Mouse (Mus musculus) layer of hippocampus, postnatal 10 days (tissue): Measurements from ENCODE around the gene Clcn1. TPM values are rescaled to one million over a fixed set of nuclear protein-coding genes. Genes with fewer than 3 reads are reported as not detected.

Source experiments
- DNase-seq, 2 experiments: peaks; one replicate each; pipeline ENCODE4 v3.0.0; 2021; ENCODE audit warnings: low spot score in 2 of 2
- long read RNA-seq: library from polyadenylated mRNA; stranded (forward); transcript quantifications from one replicate; pipeline ENCODE4 v2.0.0, GENCODE M21; 2023
- total RNA-seq, 2 experiments: library from RNA; stranded (reverse); gene quantifications; 2 replicates each; pipeline ENCODE4 v1.2.3; 2021

Clcn1 gene
- 1 to 10 TPM; 2.9 to 4.2 TPM for total RNA-seq
- long read RNA-seq = 0 reads

- no peak for DNase-seq
Observed at GRCm38 (mm10) chr6:42286448-42286847, at the start of gene Clcn1. Gene Clcn1, plus strand, starts transcription at chr6:42286685.

- DNase-seq = no peak
Observed at GRCm38 (mm10) chr6:42237276-42237805, 49.1 kb upstream of the Clcn1 start.

GRCm38 (mm10) chr6:42241311-42242045 is 45.0 kb upstream of the Clcn1 start:
- no peak for DNase-seq

GRCm38 (mm10) chr6:42245711-42246353 is 40.7 kb upstream of the Clcn1 start, which contains the start of gene Gstk1:
Gene Gstk1, plus strand, starts transcription at chr6:42245935.
- peak; percentile 56 to 64 for DNase-seq

GRCm38 (mm10) chr6:42247173-42247572 is 39.3 kb upstream of the Clcn1 start:
- DNase-seq = no peak

GRCm38 (mm10) chr6:42247981-42248380 is 38.5 kb upstream of the Clcn1 start:
- no peak for DNase-seq

- DNase-seq = no peak
Observed at GRCm38 (mm10) chr6:42251791-42252190, 34.7 kb upstream of the Clcn1 start.

GRCm38 (mm10) chr6:42253103-42253502 is 33.4 kb upstream of the Clcn1 start:
- DNase-seq = no peak

- peak; percentile 51 to 64 for DNase-seq
Observed at GRCm38 (mm10) chr6:42257303-42257863, 29.1 kb upstream of the Clcn1 start.

- DNase-seq = no peak
Observed at GRCm38 (mm10) chr6:42260430-42260829, 26.1 kb upstream of the Clcn1 start.

GRCm38 (mm10) chr6:42261524-42262170 is 24.8 kb upstream of the Clcn1 start, which contains the start of gene Tmem139:
Gene Tmem139, plus strand, starts transcription at chr6:42261970.
- no peak for DNase-seq

GRCm38 (mm10) chr6:42264626-42265312 is 21.7 kb upstream of the Clcn1 start, which contains the start of gene Casp2:
Gene Casp2, plus strand, starts transcription at chr6:42264985.
- DNase-seq = peak; percentile 98 to 99

GRCm38 (mm10) chr6:42265391-42266330 is 20.8 kb upstream of the Clcn1 start:
- DNase-seq = no peak

GRCm38 (mm10) chr6:42270817-42271216 is 15.7 kb upstream of the Clcn1 start:
- DNase-seq = no peak

- no peak for DNase-seq
Observed at GRCm38 (mm10) chr6:42276151-42276550, 10.3 kb upstream of the Clcn1 start.

- no peak for DNase-seq
Observed at GRCm38 (mm10) chr6:42282865-42283528, 3.5 kb upstream of the Clcn1 start.

GRCm38 (mm10) chr6:42287562-42287961 is 1.1 kb downstream of the Clcn1 start:
- DNase-seq = no peak

- no peak for DNase-seq
Observed at GRCm38 (mm10) chr6:42293327-42293726, 6.8 kb downstream of the Clcn1 start.

- DNase-seq = no peak
Observed at GRCm38 (mm10) chr6:42295549-42296094, 9.1 kb downstream of the Clcn1 start.
